Mouse (Mus musculus): ENCODE data around the gene Dis3l.

GRCm38 (mm10) chr9:64267231-64267630, 73.9 kb downstream of the Dis3l start:
- TF ChIP-seq POLR2A (IDR thresholded peaks at IDR 0.05; ENCODE audit: low read depth, low read length) (no peak), CTCF (conservative IDR thresholded peaks at IDR 0.05; ENCODE audit: insufficient read depth, insufficient read length, low read depth, low read length) (no peak)
